Mouse (Mus musculus): Measurements from ENCODE around the gene 1700057G04Rik.

DNA sequence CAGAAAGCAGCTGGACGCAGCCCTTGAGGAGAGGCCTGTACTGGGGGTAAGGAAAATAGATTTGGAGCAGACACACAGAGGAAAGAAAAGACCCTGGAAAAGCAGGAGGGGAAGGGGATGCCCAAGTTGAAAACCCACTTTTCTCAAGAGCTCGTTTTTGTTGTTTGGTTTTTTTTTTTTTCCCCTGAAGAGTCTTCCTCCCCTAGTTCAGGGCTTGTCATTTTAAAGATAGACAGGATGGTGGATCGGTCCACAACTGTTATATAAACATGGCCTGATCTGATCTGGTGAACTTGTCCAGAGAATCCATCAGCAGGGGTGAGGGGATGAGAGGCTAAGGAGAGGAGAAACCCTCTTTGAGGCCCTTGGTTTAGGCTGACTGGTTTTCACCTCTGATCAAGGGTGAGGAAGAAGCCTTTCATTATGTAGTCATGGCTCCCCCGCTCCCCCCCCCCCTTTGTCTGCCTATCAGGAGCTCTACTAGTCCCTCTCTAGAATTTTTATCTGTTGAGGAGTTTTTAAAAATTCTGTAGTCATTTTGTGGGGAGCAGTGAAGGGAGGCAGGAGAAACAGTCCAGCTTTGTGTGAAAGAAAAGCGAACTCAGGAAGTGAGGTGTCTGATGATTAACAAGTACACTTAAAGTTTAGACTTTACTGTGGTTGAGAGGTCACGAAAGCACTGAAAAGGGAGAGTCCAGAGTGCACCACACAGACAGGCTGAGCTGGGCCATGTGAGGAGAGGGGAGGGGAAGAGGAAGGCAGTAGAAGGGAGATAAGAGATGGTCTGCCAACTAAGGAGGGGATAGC, 35.0 kb upstream of the 1700057G04Rik start:
- TF ChIP-seq CTCF (IDR thresholded peaks at IDR 0.05; ENCODE audit: low read depth) = no peak
- peak; percentile 38; the same call in 1 of the 2 replicates for TF ChIP-seq EP300 (IDR thresholded peaks at IDR 0.05; ENCODE audit: low read depth)

Data from liver, postnatal 0 days (tissue).